Mouse (Mus musculus) liver, postnatal 0 days (tissue): ENCODE measurements around the gene Ccdc185. TPM values are rescaled to one million over a fixed set of nuclear protein-coding genes. Genes with fewer than 3 reads are reported as not detected.

Source experiments
- ATAC-seq: fragments of 200-750 bp; cut with Nextera tagmentation; 2 replicates; pipeline ENCODE4 v1.8.0; 2017; ENCODE audit warnings: mild to moderate bottlenecking, moderate library complexity
- DNase-seq: peaks from one replicate; pipeline ENCODE4 v3.0.0-alpha.2; 2016
- H3K27ac ChIP-seq: fragments of 300-500 bp; sonication (generic); 2 replicates; pipeline ENCODE4 v1.5.1; 2014; ENCODE audit warnings: antibody characterized with exemption, moderate library complexity, mild to moderate bottlenecking, low read depth
- H3K27me3 ChIP-seq: fragments of 300-500 bp; sonication (generic); 2 replicates; pipeline ENCODE4 v1.6.1; 2014; ENCODE audit warnings: low read length, control low read depth, mixed read lengths; ENCODE audit not compliant: insufficient read depth
- H3K36me3 ChIP-seq: fragments of 300-500 bp; sonication (generic); replicated peaks from 2 replicates; pipeline ENCODE4 v1.6.1; 2014; ENCODE audit warnings: mild to moderate bottlenecking, control low read depth, low read length, moderate library complexity, mixed read lengths; ENCODE audit not compliant: insufficient read depth
- H3K4me1 ChIP-seq: fragments of 300-500 bp; sonication (generic); 2 replicates; pipeline ENCODE4 v1.6.1; 2014; ENCODE audit warnings: antibody characterized with exemption, mild to moderate bottlenecking, control low read depth; ENCODE audit not compliant: insufficient read depth
- H3K4me2 ChIP-seq: fragments of 300-500 bp; sonication (generic); 2 replicates; pipeline ENCODE4 v1.6.1; 2014; ENCODE audit warnings: low read depth, mild to moderate bottlenecking, low read length, moderate library complexity, mixed read lengths
- H3K4me3 ChIP-seq: fragments of 300-500 bp; sonication (generic); 2 replicates; pipeline ENCODE4 v1.5.1; 2014; ENCODE audit warnings: low read depth, low read length
- H3K9ac ChIP-seq: fragments of 300-500 bp; sonication (generic); replicated peaks from 2 replicates; pipeline ENCODE4 v1.6.1; 2014; ENCODE audit warnings: mild to moderate bottlenecking, moderate library complexity
- H3K9me3 ChIP-seq: fragments of 300-500 bp; sonication (generic); 2 replicates; pipeline ENCODE4 v1.6.1; 2016; ENCODE audit warnings: mild to moderate bottlenecking, control low read depth, low read length, mixed read lengths
- CTCF ChIP-seq: sonication (generic); IDR thresholded peaks from 2 replicates; pipeline ENCODE4 v1.5.1; 2016; ENCODE audit warnings: antibody characterized with exemption, low read depth
- EP300 ChIP-seq: IDR thresholded peaks from 2 replicates; pipeline ENCODE4 v1.6.1; 2016; ENCODE audit warnings: antibody characterized with exemption, low read depth, mild to moderate bottlenecking
- WGBS: fragments of 180-500 bp; shearing (Covaris S2); extraction: QIAGEN DNeasy Blood & Tissue Kit; methylation state at CpG from one replicate; pipeline ENCODE4 v1.1.7; 2014; ENCODE audit not compliant: insufficient replicate concordance; 5-methylcytosine and 5-hydroxymethylcytosine counted together
- polyA plus RNA-seq: library from polyadenylated mRNA; unstranded; fragments of >200 nt; fragmentation: Nextera tagmentation; extraction: Ambion mirVana; gene quantifications from 2 replicates; pipeline ENCODE4 v1.2.1, GENCODE M21; 2015

Ccdc185 gene
- polyA plus RNA-seq, 1 experiment from 2014 or later, result not detected

GRCm38 (mm10) chr1:182776749-182777410 is 27.9 kb upstream of the Ccdc185 start:
- Histone ChIP-seq H3K9me3 (no peaks in the 10 kb centered on the region), H3K36me3 (no peaks in the 10 kb centered on the region), H3K4me2 (no peak overlapping the region), H3K4me1 (no peaks in the 10 kb centered on the region), H3K4me3 (no peak overlapping the region), H3K27ac (no peak overlapping the region), H3K27me3 (no peaks in the 10 kb centered on the region), H3K9ac (no peak overlapping the region)
- WGBS, result 54% methylated on average over 10 of the region's 10 CpGs
- DNase-seq, result no peak
- no peak for ATAC-seq
- TF ChIP-seq EP300, result no peak
- TF ChIP-seq CTCF, result no peak

GRCm38 (mm10) chr1:182775576-182775975 is 26.6 kb upstream of the Ccdc185 start:
- Histone ChIP-seq H3K27me3 (no peaks in the 10 kb centered on the region), H3K27ac (no peak overlapping the region), H3K4me2 (no peak overlapping the region), H3K9ac (no peak overlapping the region), H3K9me3 (no peaks in the 10 kb centered on the region), H3K4me1 (no peaks in the 10 kb centered on the region), H3K36me3 (no peaks in the 10 kb centered on the region), H3K4me3 (no peak overlapping the region)
- ATAC-seq, result no peak
- DNase-seq, result no peak
- 79% methylated on average over 7 of the region's 7 CpGs for WGBS
- TF ChIP-seq EP300, result no peak
- no peak for TF ChIP-seq CTCF

DNA sequence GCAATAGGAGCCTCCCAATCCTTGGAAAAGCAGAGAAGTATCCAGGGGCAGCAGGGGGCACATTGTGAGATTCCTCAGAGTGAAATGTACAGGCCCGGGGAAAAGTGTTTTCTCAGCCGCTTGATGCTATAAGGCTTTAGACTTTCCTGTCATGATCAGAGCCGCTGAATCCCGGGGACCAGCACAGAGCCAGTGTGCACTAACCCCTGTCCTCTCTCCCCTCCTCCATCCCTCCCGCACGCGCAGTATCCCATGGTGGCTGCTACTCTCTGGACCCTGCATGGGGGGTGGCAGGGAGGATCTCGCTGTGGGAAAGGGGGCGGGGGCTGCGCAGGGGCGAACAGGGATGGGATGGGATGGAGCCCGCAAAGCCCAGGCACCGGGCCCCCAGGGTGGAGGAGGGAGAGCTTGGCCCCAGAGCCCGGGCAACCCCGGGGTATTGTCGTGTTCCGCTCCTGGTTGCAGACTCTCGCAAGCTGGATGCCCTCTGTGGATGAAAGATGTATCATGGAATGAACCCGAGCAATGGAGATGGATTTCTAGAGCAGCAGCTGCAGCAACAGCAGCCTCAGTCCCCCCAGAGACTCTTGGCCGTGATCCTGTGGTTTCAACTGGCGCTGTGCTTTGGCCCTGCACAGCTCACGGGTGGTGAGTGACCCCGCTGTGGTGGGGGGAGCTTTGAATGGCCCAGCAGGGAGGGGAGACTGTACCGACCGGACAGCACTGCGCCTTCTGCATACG is 15.7 kb upstream of the Ccdc185 start:
- peaks cover 19% of the 10 kb centered on the region for H3K27me3 ChIP-seq
- no peak for TF ChIP-seq CTCF
- no peak for TF ChIP-seq EP300
- H3K4me1 ChIP-seq, result peaks cover 9% of the 10 kb centered on the region
- peak overlapping the region; percentile 84 for H3K4me2 ChIP-seq
- DNase-seq (no peak), ATAC-seq (0 out of 2 replicates have a peak, but pooled peaks have one; percentile 41)
- H3K9ac ChIP-seq, result peak overlapping the region; percentile 26; the same call in 1 of the 2 replicates
- no peak overlapping the region for H3K27ac ChIP-seq
- peaks cover 2% of the 10 kb centered on the region; the same call in 1 of the 2 replicates for H3K9me3 ChIP-seq
- WGBS, result 6% methylated on average over 27 of the region's 27 CpGs
- peak overlapping the region; percentile 57 for H3K4me3 ChIP-seq
- no peaks in the 10 kb centered on the region for H3K36me3 ChIP-seq

- peaks cover 19% of the 10 kb centered on the region for H3K27me3 ChIP-seq
- TF ChIP-seq EP300 (no peak), CTCF (no peak)
- peak within 1 kb of the TSS; percentile 57 for H3K4me3 ChIP-seq
- WGBS, result 1% methylated on average over 57 of the region's 95 CpGs
- no peaks in the 10 kb centered on the region for H3K36me3 ChIP-seq
- H3K4me1 ChIP-seq, result peaks cover 9% of the 10 kb centered on the region
- no peak within 1 kb of the TSS for H3K27ac ChIP-seq
- DNase-seq (peak; percentile 45), ATAC-seq (peak; percentile 80)
- H3K9me3 ChIP-seq, result no peaks in the 10 kb centered on the region
- peak within 1 kb of the TSS; percentile 84 for H3K4me2 ChIP-seq
- peak within 1 kb of the TSS; percentile 26; the same call in 1 of the 2 replicates for H3K9ac ChIP-seq
These were observed 14.9 kb upstream of the Ccdc185 start, which contains the start of gene Susd4 for GRCm38 (mm10) chr1:182763716-182764461. Gene Susd4, plus strand, starts transcription at chr1:182763860.

- Histone ChIP-seq H3K9ac (no peak overlapping the region), H3K9me3 (no peaks in the 10 kb centered on the region), H3K4me3 (peak overlapping the region; percentile 57; the same call in 1 of the 2 replicates), H3K4me1 (peaks cover 9% of the 10 kb centered on the region), H3K36me3 (no peaks in the 10 kb centered on the region), H3K27ac (no peak overlapping the region), H3K27me3 (peaks cover 19% of the 10 kb centered on the region), H3K4me2 (peak overlapping the region; percentile 84)
- no peak for DNase-seq
- 16% methylated on average over 17 of the region's 17 CpGs for WGBS
- TF ChIP-seq EP300, result no peak
- TF ChIP-seq CTCF, result no peak
- ATAC-seq, result 0 out of 2 replicates have a peak, but pooled peaks have one; percentile 6
These were observed 14.3 kb upstream of the Ccdc185 start for GRCm38 (mm10) chr1:182763191-182763715.
